Mouse (Mus musculus): ENCODE measurements around the gene 1700022I11Rik. TPM values are rescaled to one million over a fixed set of nuclear protein-coding genes. Genes with fewer than 3 reads are reported as not detected.

Gene 1700022I11Rik
- polyA plus RNA-seq, 1 experiment, result not detected

DNA sequence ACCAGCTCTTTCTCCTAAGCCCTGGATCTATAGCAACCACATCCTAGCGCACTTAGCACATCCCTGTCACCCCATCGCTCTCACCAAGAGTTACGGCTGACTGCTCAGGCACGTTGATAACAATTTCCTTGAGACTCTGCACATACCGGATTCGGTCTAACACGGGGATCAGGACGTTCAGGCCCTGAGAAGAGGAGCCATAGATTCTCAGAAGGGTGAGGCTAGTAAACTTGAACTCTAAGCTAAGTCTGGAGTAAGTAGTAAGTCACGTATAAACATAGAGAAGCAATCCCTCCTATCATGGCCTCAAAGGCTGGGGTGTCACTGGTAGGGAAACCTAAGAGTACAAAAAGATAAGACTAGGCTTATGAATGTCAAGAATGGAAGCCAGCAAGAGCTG is 60.9 kb downstream of the 1700022I11Rik start:
- Histone ChIP-seq H3K27me3 (ENCODE audit: control insufficient read depth, insufficient read depth, low read length) (no peaks in the 10 kb centered on the region), H3K27ac (ENCODE audit: control insufficient read depth, insufficient read depth, low read length) (no peak overlapping the region; the same call in 1 of the 2 replicates), H3K4me1 (replicated peaks; ENCODE audit: control insufficient read depth, insufficient read depth, low read length) (peaks cover 9% of the 10 kb centered on the region), H3K4me3 (ENCODE audit: control insufficient read depth, insufficient read depth, low read length) (peak overlapping the region; percentile 69; the same call in 1 of the 2 replicates), H3K36me3 (ENCODE audit: control insufficient read depth, insufficient read depth, low read length) (no peaks in the 10 kb centered on the region)
- 85% methylated on average over 9 of the region's 9 CpGs for WGBS
- TF ChIP-seq CTCF (IDR thresholded peaks at IDR 0.05; ENCODE audit: borderline replicate concordance, control insufficient read depth, extremely low read depth, insufficient read depth, low read length, poor library complexity) (no peak), POLR2A (IDR thresholded peaks at IDR 0.05; ENCODE audit: control insufficient read depth, extremely low read depth, insufficient read depth, low read length, poor library complexity) (no peak)
- no peak for DNase-seq

DNA sequence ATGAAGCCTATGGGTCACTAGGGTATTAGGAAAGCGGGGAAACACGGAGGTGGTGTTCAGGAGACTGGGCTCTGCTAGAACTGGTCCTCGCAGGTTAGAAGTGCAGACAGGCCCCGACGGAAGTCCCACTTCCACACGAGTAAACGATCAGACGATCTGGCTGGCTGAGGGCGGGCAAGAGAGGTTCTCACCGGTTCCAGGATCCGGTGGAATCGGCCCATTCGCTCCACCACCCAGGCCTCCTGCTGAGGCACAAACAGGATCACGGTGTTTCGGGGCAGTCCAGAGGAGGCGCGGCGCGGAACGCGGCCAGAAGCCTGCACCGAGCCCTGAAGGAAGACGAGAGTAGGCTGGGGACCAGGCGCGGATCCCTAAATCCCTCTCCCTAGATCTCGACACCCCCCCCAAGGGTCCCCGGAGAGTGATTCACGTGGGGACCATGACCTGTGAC is 61.4 kb downstream of the 1700022I11Rik start:
- Histone ChIP-seq H3K27ac (ENCODE audit: control insufficient read depth, insufficient read depth, low read length) (peak overlapping the region; percentile 62; the same call in 1 of the 2 replicates), H3K36me3 (ENCODE audit: control insufficient read depth, insufficient read depth, low read length) (no peaks in the 10 kb centered on the region), H3K4me1 (replicated peaks; ENCODE audit: control insufficient read depth, insufficient read depth, low read length) (peaks cover 9% of the 10 kb centered on the region), H3K4me3 (ENCODE audit: control insufficient read depth, insufficient read depth, low read length) (peak overlapping the region; percentile 69), H3K27me3 (ENCODE audit: control insufficient read depth, insufficient read depth, low read length) (no peaks in the 10 kb centered on the region)
- no peak for DNase-seq
- 3% methylated on average over 28 of the region's 28 CpGs for WGBS
- TF ChIP-seq POLR2A (IDR thresholded peaks at IDR 0.05; ENCODE audit: control insufficient read depth, extremely low read depth, insufficient read depth, low read length, poor library complexity) (no peak), CTCF (IDR thresholded peaks at IDR 0.05; ENCODE audit: borderline replicate concordance, control insufficient read depth, extremely low read depth, insufficient read depth, low read length, poor library complexity) (no peak)

DNA sequence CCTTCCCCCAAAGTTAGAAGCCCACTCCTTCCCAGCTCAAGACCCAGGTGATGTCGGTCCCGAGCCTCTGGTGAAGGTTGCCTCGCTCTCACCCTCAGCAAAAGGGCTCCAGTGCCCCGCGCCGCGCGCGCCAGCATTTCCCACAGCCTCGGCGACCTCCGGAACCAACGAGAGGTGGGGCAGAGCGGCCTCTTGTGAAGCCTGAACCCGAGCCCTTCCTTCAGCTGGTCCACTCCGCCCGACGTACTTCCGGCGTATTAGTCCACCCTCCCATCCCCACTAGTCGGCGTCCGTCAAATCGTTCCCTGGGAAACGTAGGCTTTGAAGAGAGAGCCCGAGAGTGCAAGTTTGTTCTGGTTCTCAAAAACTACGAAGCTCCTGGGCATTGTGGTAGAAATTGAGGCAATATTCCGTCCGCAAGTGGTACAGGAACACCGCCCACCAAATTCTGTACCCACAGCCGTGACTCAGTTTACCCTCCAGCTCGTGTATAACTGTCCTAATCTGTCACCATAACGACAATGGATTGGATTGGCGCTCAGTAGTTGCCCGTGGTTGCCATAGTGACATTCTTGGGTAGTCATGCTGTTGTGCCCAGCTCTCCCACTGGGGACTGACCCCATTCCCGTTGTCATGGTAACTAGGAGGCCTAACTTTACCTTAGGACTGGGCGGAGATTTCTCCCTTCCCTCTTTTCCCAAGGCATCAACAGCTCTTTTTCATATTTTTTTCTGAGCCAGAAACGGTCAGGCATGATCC is 62.0 kb downstream of the 1700022I11Rik start, which contains the start of gene Stoml2:
Gene Stoml2 (minus strand): TSS at position 474 of the 759 bp plus-strand sequence.
- DNase-seq, result peak; percentile 94
- TF ChIP-seq CTCF (IDR thresholded peaks at IDR 0.05; ENCODE audit: borderline replicate concordance, control insufficient read depth, extremely low read depth, insufficient read depth, low read length, poor library complexity) (peak; percentile 40; the same call in 1 of the 2 replicates), POLR2A (IDR thresholded peaks at IDR 0.05; ENCODE audit: control insufficient read depth, extremely low read depth, insufficient read depth, low read length, poor library complexity) (peak; percentile 71)

DNA sequence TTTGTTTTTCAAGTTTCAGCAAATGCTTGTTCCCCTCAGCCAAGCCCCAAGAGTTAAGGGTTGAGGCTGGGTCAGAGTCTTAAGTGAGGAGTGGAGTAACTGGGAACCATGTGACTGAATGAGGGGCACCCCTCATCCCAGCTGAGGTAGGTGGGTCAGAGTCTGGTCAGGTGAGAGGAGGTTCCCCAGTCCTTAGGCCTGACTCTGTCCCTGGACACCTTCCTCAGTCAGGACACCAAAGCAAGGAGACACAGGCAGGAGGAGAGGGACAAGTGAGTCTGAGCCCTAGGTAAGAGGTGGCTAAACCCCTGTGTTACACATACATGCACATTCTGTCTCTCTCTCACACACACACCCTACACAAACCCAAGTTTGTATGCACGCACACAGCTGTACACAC is 63.1 kb downstream of the 1700022I11Rik start:
- H3K4me3 ChIP-seq (ENCODE audit: control insufficient read depth, insufficient read depth, low read length), result no peak overlapping the region
- H3K27ac ChIP-seq (ENCODE audit: control insufficient read depth, insufficient read depth, low read length), result no peak overlapping the region
- H3K4me1 ChIP-seq (replicated peaks; ENCODE audit: control insufficient read depth, insufficient read depth, low read length), result peaks cover 9% of the 10 kb centered on the region
- no peaks in the 10 kb centered on the region for H3K36me3 ChIP-seq (ENCODE audit: control insufficient read depth, insufficient read depth, low read length)
- TF ChIP-seq POLR2A (IDR thresholded peaks at IDR 0.05; ENCODE audit: control insufficient read depth, extremely low read depth, insufficient read depth, low read length, poor library complexity), result no peak
- TF ChIP-seq CTCF (IDR thresholded peaks at IDR 0.05; ENCODE audit: borderline replicate concordance, control insufficient read depth, extremely low read depth, insufficient read depth, low read length, poor library complexity), result no peak
- no peaks in the 10 kb centered on the region for H3K27me3 ChIP-seq (ENCODE audit: control insufficient read depth, insufficient read depth, low read length)
- DNase-seq, result no peak
- WGBS, result 100% methylated on average over 1 of the region's 1 CpGs

More for the DNA sequence above, 62.0 kb downstream of the 1700022I11Rik start, which contains the start of gene Stoml2:
- Histone ChIP-seq H3K27ac (ENCODE audit: control insufficient read depth, insufficient read depth, low read length) (peak within 1 kb of the TSS; percentile 62; the same call in 1 of the 2 replicates), H3K27me3 (ENCODE audit: control insufficient read depth, insufficient read depth, low read length) (no peaks in the 10 kb centered on the region), H3K4me1 (replicated peaks; ENCODE audit: control insufficient read depth, insufficient read depth, low read length) (peaks cover 9% of the 10 kb centered on the region), H3K4me3 (ENCODE audit: control insufficient read depth, insufficient read depth, low read length) (peak within 1 kb of the TSS; percentile 69), H3K36me3 (ENCODE audit: control insufficient read depth, insufficient read depth, low read length) (no peaks in the 10 kb centered on the region)
- WGBS, result 3% methylated on average over 38 of the region's 38 CpGs

Other genes with a start within 250 kb of the 1700022I11Rik start
- gene 4930578G10Rik, start 234.1 kb upstream of the 1700022I11Rik start, polyA plus RNA-seq (2012; rRNA removed), result not detected in 2 replicates
- 67.6 and 101 TPM in 2 replicates for gene Ccl19, start 213.0 kb upstream of the 1700022I11Rik start, polyA plus RNA-seq (2012; rRNA removed)
- 453 and 548 TPM in 2 replicates for gene Ccl21a, start 195.6 kb upstream of the 1700022I11Rik start, polyA plus RNA-seq (2012; rRNA removed)
- gene Fam205a1, start 115.7 kb upstream of the 1700022I11Rik start, polyA plus RNA-seq (2012; rRNA removed), result 0.04 TPM in 1 of 2 replicates, not detected in the other
- not detected in 2 replicates for gene Gm12394, start 112.8 kb upstream of the 1700022I11Rik start, polyA plus RNA-seq (2012; rRNA removed)
- not detected in 2 replicates for gene Fam205c, start 95.4 kb upstream of the 1700022I11Rik start, polyA plus RNA-seq (2012; rRNA removed)
- 1.5 and 2.3 TPM in 2 replicates for gene Phf24, start 52.9 kb upstream of the 1700022I11Rik start, polyA plus RNA-seq (2012; rRNA removed)
- 9.1 and 12.6 TPM in 2 replicates for gene Dnajb5, start 19.8 kb upstream of the 1700022I11Rik start, polyA plus RNA-seq (2012; rRNA removed)
- 126 and 169 TPM in 2 replicates for gene Vcp, start 30.9 kb downstream of the 1700022I11Rik start, polyA plus RNA-seq (2012; rRNA removed)
- gene Fancg, start 40.9 kb downstream of the 1700022I11Rik start, polyA plus RNA-seq (2012; rRNA removed), result 50.0 and 59.1 TPM in 2 replicates
- gene Pigo, start 56.2 kb downstream of the 1700022I11Rik start, polyA plus RNA-seq (2012; rRNA removed), result 47.4 and 54.5 TPM in 2 replicates
- gene Stoml2, start 62.1 kb downstream of the 1700022I11Rik start, polyA plus RNA-seq (2012; rRNA removed), result 71.2 and 78.5 TPM in 2 replicates
- 8.3 and 9.8 TPM in 2 replicates for gene Fam214b, start 76.6 kb downstream of the 1700022I11Rik start, polyA plus RNA-seq (2012; rRNA removed)
- 1.7 and 2.7 TPM in 2 replicates for gene Unc13b, start 89.3 kb downstream of the 1700022I11Rik start, polyA plus RNA-seq (2012; rRNA removed)